Mouse (Mus musculus) megakaryocyte-erythroid progenitor cell, adult 5-6 weeks (primary cell): ENCODE data around the gene 4921539E11Rik. TPM values are rescaled to one million over a fixed set of nuclear protein-coding genes. Genes with fewer than 3 reads are reported as not detected.

ENCODE experiments used
- ATAC-seq: replicated peaks from 2 replicates; pipeline ENCODE4 v1.8.0; 2016; ENCODE audit warnings: mild to moderate bottlenecking, inconsistent platforms; ENCODE audit not compliant: severe bottlenecking, poor library complexity, low FRiP score, low TSS enrichment
- total RNA-seq, 2 experiments: library from RNA; stranded (forward) in 1 of 2; stranded (reverse) in 1 of 2; fragments of 200-1000, 215-1000 nt in 1 of 2; fragments of >200 nt in 1 of 2; fragmentation: Nextera tagmentation in 1 of 2; gene quantifications; 2 replicates each; pipeline ENCODE4 v1.2.3; 2014 to 2017

The 4921539E11Rik gene
- not detected in 2 replicates for total RNA-seq (2014; fragmentation: Nextera tagmentation)
- total RNA-seq (2017) = not detected in 2 replicates

DNA sequence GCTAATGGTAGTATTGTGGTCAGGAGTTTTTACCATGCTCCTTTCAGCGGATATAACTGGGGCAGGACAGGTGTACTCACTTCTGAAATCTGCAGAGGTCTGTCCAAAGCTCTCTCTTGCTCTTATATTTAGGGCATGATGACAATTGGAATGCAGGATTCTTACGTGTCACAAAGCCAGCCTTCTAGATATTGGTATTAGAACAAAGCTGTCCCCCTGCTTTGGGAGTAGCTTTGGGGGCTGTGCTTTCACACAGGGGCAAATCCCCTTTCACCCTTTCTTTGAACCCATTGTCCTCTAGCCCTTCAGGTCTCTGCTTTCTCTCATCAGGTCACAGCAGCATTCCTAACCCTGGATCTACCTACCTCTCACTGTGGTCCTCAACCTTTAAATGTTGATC is at the start of gene 4921539E11Rik:
4921539E11Rik (minus strand) TSS at position 101 of the 400 bp plus-strand sequence.
- ATAC-seq = no peak

DNA sequence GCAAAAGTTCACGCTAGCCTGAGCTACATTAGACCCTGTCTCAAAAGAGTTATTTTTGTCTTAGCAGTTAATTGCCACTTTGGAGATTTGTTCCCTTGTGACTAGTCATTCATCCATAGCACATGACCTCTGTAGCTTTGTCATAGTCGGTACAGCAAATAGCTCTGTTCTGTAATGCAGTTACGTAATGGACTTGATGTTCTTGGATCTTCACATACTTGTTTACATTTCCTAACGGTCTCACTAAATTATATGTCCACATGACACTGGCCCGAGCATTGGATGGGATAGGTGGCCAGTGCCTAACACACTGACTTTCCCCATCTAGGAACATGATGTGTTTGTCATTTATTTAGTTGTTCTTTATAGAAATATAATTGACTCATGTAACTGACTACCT is 44.5 kb upstream of the 4921539E11Rik start:
- no peak for ATAC-seq

DNA sequence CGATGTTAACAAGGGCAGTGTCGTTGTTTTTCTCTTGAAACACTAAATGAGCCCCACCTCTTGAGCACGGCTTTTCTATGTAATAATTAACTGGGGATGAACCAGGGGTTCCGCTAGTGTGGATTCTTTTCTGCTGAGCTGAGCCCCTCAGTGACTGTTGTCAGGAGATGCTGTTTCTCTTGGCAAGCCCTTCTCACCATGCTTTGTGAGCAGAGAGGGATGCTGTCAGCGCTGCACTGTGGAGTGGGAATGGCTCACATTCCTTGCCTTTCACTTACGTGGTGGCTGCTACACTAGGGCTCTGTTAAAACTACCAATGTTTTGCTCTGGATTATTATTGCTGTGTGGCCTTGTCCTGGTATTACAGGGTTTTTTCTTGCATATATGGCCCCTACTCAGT is 38.7 kb upstream of the 4921539E11Rik start:
- ATAC-seq = no peak

DNA sequence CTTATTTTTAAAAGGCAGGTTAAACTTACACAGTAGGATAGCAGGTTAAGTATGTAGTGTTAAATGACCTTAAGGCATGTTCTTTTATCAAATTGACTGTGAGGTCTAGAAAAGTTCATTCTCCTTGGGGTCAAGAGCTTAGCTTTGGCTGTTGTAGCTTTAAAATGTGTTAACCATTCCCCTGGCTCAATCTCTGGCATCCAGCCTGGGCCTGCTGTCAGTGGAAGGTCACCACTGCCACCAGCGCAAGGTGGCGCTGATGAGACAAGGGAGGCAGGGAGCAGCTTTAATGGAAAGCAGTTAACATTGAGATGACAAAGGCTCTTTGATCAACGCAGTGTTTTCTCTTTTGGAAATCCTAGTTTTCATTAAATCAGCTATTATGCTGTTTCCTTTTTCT is 36.3 kb upstream of the 4921539E11Rik start:
- ATAC-seq = peak; percentile 92

DNA sequence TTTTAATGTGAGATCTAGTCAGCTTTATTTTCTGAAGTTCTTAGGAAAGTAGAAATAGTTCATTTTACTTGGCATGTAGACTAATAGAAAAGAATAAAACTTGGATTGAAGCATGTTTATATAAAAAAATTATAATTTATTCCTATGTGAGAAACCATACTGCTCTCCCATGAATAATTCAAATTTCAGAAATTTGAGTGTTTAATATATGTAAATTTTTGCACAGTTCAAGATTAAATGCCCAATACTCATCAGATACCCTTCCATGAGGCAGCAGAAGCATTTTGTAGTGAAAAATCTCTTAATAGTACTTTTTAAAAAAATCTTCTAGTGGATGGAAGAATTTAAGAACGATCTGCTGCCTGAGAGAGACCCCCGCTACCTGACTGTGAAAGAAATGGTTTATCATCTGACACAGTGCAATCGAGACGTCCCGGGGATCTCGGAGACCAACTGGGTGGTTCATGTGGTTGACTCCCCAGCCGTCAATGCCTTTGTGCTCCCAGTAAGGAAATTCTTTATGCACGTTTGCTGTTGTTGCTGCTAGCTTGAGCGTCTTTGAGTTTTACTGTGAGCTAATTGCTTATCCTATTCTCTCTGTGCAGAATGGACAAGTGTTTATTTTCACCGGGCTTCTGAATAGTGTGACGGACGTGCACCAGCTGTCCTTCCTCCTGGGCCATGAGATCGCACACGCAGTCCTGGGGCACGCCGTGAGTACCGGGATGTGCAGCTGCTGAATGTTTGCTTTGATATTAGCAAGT is 34.2 kb upstream of the 4921539E11Rik start:
- ATAC-seq = no peak

DNA sequence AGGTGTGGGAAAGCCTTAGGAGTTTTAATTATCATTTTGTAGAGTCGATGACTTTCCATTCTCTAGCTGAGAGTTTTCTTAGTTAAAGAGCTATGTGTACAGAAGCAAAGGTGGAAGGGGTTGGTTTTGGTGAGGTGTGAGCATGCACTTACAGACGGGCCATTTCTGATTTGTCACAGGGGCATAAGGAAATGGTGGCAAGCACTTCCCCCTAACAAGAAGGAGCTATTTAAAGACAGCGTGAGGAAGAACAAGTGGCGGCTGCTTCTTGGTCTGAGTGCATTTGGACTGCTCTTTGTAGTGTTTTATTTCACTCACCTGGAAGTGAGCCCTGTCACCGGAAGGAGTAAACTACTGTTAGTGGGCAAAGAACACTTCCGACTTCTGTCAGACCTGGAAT is 30.8 kb upstream of the 4921539E11Rik start:
- ATAC-seq = no peak

DNA sequence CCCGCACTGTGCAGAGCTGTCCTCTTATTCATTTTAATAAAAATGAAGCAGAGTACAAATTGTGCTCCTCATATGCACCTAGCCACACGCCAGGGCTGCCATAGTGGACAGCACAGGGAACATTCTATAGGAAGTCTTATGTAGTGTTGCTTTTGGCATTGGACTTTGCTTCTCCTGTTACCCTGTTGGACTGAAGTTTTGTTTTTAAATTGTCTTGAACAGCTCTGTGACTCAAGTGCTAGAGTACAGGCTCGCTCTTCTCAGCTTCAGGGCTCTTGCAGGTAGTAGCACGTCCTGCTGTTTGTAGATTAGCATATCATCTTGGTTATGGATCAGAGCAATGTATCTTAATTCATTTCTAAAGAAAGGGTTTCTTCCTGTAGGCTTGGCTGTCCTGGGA is 25.2 kb upstream of the 4921539E11Rik start:
- no peak for ATAC-seq

DNA sequence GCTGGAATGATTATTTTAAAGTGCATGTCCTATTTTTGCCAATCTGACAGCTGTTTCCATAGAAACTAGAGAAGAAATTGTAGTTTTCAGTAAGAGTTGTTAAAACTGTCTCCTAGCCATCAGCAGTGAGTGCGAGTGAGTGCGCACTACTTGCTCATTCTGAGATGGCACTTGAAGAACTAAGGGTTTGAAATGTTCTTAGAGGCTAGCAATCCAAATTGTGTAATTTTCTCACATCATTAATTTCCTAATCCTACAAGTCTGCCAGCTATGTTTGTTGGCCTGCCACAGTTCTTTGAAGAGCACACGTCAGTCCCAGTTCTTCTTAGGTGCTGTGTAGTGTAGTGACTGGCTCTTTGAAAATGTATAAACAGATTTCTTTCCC is 23.9 kb upstream of the 4921539E11Rik start:
- no peak for ATAC-seq

DNA sequence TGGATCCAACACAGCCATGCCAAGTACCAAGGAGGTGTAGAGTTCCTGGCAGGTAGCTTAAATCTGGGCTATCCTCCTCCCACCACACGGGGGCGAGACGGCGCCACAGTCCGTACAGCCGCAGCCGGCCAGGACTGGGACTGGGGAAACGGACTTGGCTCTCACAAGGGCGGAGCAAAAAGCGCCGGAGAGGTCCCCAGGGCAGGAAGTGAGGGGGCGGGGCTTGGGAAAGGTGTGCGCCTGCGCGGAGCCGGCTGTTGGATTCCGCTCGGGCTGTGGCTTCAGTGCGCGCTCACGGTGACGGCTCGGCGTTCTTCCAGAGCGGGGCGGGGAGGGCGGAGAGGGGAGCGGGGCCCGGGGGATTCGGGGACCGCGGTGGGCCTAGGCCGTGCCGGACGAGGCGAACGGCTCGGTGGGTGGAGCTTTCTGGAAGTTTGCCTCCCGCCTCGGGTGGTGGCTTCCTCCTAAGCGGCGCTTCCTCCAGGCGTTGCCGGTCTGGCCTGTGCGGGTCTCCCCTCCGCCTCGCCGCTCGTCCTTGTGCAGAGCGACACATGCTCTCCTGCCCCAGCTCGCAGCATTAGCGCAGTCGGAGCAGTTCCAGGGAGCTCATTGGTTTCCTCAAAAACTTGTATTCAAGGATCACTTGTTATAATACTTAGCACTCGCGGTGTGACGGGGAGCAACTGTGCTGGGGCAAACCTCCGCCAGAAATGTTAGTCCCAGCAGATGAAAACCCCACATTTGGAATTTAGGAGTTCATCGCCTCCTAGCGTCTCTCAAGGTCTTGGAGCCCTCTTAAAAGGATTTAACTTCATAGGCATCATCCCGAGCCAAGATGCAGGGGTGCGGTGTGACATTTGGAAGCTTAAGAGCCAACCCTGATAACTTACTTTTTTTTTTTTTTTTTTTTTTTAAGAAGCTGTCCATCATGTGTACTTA is 23.2 kb upstream of the 4921539E11Rik start, which contains the start of gene Oma1:
Oma1 (plus strand) TSS at position 226 of the 939 bp plus-strand sequence.
- peak; percentile 98 for ATAC-seq

DNA sequence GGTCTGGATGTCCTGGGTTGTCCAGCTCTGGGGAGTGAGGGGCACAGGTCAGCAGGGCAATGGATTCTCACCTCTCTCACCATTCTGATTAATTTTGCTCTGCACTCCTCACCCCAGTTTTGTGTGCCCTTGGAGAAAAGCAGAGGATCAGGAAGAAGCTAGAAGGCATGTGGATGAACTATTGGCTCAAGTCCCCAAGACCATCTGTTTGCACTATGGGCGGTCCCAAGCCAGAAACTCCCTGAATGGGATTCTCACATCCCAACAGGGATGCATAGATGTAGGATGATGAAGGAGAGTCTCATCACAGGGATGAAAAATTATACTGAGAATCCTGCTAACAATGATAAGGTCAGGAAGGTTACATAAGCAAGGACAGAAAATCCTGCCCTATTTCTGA is 13.2 kb upstream of the 4921539E11Rik start:
- ATAC-seq = no peak

DNA sequence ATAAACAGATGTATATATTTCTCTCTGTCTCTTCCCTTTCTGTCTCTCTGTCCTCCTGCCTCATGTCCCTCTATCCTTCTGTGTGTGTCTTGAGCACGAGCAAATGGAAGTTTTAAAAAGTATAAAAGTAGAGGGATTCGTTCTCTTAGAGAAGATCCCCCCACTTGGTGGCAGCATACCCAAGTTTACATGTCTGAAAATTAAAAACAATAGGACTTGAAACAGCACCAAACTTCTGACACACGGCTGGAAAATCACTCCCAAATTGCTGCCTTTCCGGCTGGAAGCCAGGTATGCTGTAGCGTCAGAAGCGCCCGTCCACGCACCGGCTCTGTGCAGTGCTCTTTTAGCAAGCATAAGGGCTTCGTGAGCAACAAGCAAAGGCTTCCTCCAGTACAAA is 8.7 kb upstream of the 4921539E11Rik start:
- ATAC-seq = no peak

DNA sequence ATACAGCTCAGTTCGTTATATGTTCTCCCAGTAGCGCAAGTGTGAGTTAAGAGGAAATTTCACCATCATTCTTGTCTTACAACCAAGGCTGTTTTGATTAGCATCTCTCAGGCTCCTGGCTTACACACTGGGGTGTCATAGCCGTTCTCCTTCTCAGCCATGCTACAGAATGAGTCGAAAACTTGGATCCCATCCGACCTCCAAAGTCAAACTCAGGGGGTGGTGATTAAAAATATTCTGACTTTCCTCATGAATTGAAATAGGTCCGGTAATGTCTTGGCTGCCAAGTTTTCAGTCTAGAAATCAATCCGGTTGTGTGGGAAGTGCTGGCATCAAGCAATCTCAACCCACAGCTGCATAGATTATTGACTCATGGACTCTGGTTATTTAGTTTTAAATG is 2.3 kb downstream of the 4921539E11Rik start:
- no peak for ATAC-seq

DNA sequence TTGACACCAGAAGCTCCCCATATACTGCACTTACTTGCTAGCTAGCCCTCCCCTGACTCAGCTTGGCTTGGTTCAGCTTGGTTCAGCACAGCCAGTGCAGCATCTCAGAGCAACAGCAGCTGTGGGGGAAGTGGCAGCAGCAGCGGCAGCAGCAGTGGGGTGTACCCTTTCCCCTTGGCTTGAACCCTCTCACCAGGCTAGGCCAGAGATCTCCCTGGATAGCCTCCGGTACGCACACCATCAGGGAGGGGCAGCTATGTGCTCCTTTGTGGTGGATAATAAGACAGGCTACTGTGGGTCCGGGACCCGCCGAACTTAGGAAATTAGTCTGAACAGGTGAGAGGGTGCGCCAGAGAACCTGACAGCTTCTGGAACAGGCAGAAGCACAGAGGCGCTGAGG is 17.6 kb downstream of the 4921539E11Rik start:
- no peak for ATAC-seq

DNA sequence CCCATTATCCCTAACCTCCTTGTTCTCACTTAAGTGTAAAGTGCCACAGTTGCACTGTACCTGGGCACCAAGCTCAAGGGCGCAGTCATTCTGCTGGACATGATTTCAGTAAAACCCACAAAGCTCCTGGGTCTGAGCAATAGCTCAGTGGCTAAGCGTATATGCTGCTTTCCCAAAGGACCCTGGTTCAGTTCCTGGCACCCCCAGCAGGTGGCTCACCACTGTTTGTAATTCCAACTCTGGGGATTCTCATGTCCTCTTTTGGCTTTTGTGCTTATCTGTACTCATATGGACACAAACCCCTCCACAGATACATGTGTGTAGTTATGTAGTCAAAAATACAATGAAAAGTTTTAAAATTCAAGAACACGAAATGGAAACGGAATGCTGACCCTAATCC is 21.3 kb downstream of the 4921539E11Rik start:
- ATAC-seq = 0 out of 2 replicates have a peak, but pooled peaks have one; percentile 44

DNA sequence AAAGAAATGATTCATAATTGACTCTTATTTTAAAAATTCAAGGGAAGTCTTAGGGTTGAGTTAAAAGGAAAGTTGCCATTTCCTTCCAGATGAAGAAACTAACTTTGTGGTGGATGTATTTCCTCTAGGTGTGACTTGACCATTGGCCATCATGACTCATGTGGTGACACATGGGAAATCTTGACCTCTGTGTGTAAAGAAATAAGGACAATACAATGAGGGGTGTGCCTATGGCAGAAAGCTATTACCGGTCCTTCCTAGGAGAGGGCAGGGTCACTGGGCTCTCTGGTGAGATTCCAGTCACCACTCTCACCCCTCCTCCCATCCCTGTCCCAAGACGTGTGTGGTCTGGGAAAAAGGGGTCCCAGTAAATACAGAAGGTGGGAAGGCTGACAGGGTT is 25.5 kb downstream of the 4921539E11Rik start:
- no peak for ATAC-seq

DNA sequence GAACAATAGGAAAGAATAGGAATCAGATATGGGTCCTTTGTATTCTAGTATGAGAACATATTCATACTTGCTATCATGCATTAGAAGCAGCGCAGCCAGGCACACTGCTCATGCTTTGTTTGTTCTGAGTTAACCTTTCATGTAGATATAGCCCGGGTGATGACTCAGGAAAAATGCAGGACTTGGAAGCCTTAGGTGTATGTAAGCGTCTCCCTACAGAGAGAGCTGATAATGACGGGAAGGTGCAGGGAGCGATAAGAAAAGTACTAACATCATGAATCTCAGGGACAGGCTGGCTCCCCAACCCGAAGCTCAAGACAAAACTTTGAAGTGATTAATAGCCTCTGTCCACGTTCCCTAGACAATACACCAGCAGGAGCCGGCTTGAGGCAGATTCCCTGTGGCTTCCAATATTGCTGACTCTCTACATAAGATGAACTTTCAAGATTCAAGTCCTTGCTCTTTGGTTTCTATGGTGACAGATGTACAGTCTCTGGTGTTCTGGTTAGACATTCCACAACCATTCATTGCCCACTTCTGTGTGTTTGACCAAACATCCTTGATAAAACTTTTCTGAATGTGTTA is 26.8 kb downstream of the 4921539E11Rik start:
- peak; percentile 68 for ATAC-seq

DNA sequence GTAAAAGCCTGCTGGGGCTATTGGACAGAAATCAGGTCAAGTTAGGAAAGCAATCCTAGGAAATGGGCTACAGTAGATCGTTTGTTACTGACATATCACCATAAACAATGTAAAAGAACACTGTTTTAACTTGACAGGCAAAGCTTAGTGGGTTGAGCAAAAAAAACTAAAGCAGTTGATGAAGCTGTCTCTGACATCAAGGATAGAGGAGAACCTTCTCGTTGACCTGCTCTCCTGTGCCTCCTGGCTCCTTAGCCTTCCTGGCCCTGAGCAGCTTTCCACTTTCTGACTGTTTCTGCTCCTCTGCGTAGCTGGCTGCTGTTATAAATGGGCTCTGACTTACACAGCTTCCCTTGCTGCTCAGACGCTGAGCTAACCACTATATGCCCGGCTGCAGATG is 27.3 kb downstream of the 4921539E11Rik start:
- ATAC-seq = no peak

DNA sequence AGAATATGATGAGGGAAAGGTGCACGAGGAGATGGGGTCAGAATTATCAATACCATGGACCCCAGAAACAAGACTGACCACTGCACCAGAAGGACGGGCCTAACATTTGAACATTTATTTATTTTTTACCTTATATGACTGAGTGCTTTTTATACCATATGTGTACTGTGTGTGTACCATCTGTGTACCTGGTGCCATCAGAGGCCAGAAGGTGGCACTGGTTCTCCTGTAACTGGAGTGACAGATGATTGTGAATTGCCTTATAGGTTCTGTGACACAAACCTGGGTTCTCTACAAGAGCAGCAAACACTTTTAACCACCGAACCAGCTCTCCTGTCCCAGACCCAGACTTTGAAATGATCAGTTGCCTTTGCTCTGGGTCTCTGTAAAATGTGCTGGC is 31.8 kb downstream of the 4921539E11Rik start:
- no peak for ATAC-seq

DNA sequence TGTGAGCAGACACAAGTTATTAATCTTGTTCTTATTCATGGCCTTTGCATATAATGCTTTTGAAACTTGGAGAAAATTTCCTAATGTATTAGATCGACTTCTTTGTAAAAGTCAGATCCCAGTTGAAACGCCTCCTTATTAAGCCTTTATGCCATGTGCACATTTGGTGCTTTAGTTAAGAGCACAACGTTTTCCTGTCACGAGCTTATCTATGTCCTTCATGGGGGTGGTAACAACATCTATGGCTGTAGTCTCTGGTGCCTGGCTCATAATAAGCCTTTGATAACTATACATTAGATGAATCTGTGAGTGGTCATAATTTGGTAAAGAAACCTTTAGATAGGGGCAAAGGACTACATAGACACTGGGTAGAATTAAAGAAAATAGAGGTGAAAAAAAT is 36.8 kb downstream of the 4921539E11Rik start:
- peak; percentile 99 for ATAC-seq

DNA sequence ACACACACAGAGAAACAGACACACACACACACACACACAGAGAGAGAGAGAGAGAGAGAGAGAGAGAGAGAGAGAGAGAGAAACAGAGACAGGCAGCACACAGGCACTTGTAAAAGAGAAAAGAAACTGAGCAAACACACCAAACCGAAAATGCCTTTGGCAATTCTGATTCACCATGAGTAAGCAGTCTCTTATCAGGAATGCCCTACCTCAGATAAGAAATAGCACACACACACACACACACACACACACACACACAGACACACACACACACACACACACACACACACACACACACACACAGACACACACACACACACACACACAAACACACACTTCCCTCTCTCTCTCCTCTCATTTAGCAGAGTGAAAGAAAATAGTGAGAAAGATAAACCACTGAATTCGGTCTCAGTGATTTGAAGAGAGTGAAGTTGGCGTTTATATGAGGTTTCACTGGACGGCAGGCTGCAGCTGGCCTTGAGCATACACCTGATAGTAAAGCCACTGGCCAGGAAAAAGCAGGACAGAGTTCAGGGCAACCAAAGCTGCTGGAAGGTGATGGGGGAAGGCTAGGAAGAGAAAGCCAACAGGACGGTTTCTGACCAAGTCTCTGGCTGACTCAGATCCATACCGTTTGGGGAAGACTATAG is 41.1 kb downstream of the 4921539E11Rik start:
- no peak for ATAC-seq
